ENCODE assay signal across 19 mouse cellular contexts in the genomic region with DNA sequence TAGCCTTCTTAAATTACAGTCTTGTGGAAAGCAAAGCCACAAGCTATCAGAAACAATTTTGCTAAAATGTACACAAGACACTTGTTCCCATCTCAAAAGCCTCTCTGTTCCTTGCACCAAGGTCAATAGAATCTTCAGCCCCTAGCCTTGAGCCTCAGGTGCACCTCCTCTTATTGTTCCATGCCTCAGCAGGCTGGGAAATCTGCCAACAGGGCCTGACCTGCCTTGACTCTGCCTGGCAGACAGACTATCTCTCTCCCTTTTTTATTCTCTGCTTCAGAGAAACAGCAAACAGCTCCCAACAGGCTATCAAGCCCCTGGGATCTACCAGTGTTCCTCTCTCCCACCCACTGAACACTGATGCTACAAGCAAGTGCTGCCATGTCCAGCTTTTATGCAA.
DNase-seq lines count a peak whose midpoint lies in the region; ATAC-seq and TF ChIP-seq lines count a peak whose summit lies in the region.
"Had no signal": no experiment of that assay in that cellular context is flagged by ENCODE, and none has a peak within 500 bp of the region (broad histone marks: within the 10 kb centered on the region; RNA-seq: fewer than 3 reads in every experiment).

No protein-coding gene starts in this region.

- no peaks in the 10 kb centered on the region for H3K27me3 ChIP-seq in lung, postnatal 0 days (replicated peaks; ENCODE audit: insufficient read depth, low read length)
- H3K27me3 ChIP-seq: forebrain, embryonic 15.5 days; heart, embryonic 15.5 days; hindbrain, embryonic 15.5 days; midbrain, embryonic 15.5 days had no signal

- no peak for ATAC-seq in lung, postnatal 0 days
- no peak for ATAC-seq in megakaryocyte progenitor cell, adult 5-6 weeks (replicated peaks; ENCODE audit: poor library complexity)
- ATAC-seq: forebrain, embryonic 15.5 days; intestine, postnatal 0 days; midbrain, embryonic 15.5 days had no signal

- no peaks in the 10 kb centered on the region for H3K9me3 ChIP-seq in lung, postnatal 0 days (ENCODE audit: low read length)
- H3K9me3 ChIP-seq: forebrain, embryonic 15.5 days; heart, embryonic 15.5 days; hindbrain, embryonic 15.5 days; midbrain, embryonic 15.5 days had no signal

- no peak overlapping the region for H3K4me3 ChIP-seq in lung, postnatal 0 days (ENCODE audit: low read depth, low read length)
- H3K4me3 ChIP-seq: forebrain, embryonic 15.5 days; heart, embryonic 15.5 days; hindbrain, embryonic 15.5 days; midbrain, embryonic 15.5 days had no signal

- intact Hi-C loops in heart, postnatal 36 days (cut with DNase I), result no loop called here
- intact Hi-C loops in heart, postnatal 25 days (cut with DNase I), result no loop called here

- no peak for TF ChIP-seq EP300 in lung, postnatal 0 days (IDR thresholded peaks at IDR 0.05)

- DNase-seq in adrenal gland, adult (ENCODE audit: inconsistent age in 2 of 2, low spot score in 1 of 2), result peak; percentile 68 to 81
- no peak for DNase-seq in adrenal gland, postnatal 4 days (ENCODE audit: low spot score in 2 of 2)
- DNase-seq in heart, postnatal 36 days, result peak; percentile 1 to 8
- no peak for DNase-seq in heart, postnatal 25 days (ENCODE audit: low spot score)
- DNase-seq in adrenal gland, adult 2 months, result peak; percentile 66
- DNase-seq in ovary, adult 18-20 months (ENCODE audit: low spot score), result peak; percentile 69
- no peak for DNase-seq in lung, postnatal 0 days (ENCODE audit: low spot score)
- DNase-seq: cerebellum, adult 8-10 months; embryo, embryonic 11 days; lung, adult 18-20 months; right cerebral cortex, postnatal 4 days; thymus, adult 2 months had no signal

- no peak for TF ChIP-seq CTCF in lung, postnatal 0 days (IDR thresholded peaks at IDR 0.05)

- H3K27ac ChIP-seq in lung, postnatal 0 days (ENCODE audit: low read length), result no peak overlapping the region
- H3K27ac ChIP-seq: forebrain, embryonic 15.5 days; heart, embryonic 15.5 days; hindbrain, embryonic 15.5 days; macrophage; midbrain, embryonic 15.5 days had no signal

- H3K4me2 ChIP-seq in lung, postnatal 0 days (replicated peaks; ENCODE audit: low read depth, low read length), result no peak overlapping the region
- H3K4me2 ChIP-seq: forebrain, embryonic 15.5 days; heart, embryonic 15.5 days; hindbrain, embryonic 15.5 days; midbrain, embryonic 15.5 days had no signal

- H3K9ac ChIP-seq in lung, postnatal 0 days (replicated peaks; ENCODE audit: low read depth), result no peak overlapping the region
- H3K9ac ChIP-seq: forebrain, embryonic 15.5 days; heart, embryonic 15.5 days; hindbrain, embryonic 15.5 days; midbrain, embryonic 15.5 days had no signal

- H3K4me1 ChIP-seq in lung, postnatal 0 days (ENCODE audit: insufficient read depth, low read depth, low read length), result no peaks in the 10 kb centered on the region
- H3K4me1 ChIP-seq: forebrain, embryonic 15.5 days; heart, embryonic 15.5 days; hindbrain, embryonic 15.5 days; midbrain, embryonic 15.5 days had no signal

- no peaks in the 10 kb centered on the region for H3K36me3 ChIP-seq in lung, postnatal 0 days (ENCODE audit: insufficient read depth, low read length)
- H3K36me3 ChIP-seq: forebrain, embryonic 15.5 days; heart, embryonic 15.5 days; hindbrain, embryonic 15.5 days; midbrain, embryonic 15.5 days had no signal

Comparison
In these comparisons a context has a peak if more than half of its experiments do, and no peak if none do; other contexts are left out.
1. DNase-seq: peak in adrenal gland, adult (2 of 2), heart, postnatal 36 days (2 of 2), adrenal gland, adult 2 months (single experiment) and ovary, adult 18-20 months (single experiment); none in adrenal gland, postnatal 4 days (0 of 2), heart, postnatal 25 days (single experiment) and lung, postnatal 0 days (single experiment).